Mouse (Mus musculus): ENCODE results near the gene Spry2. TPM values are rescaled to one million over a fixed set of nuclear protein-coding genes. Genes with fewer than 3 reads are reported as not detected.

Gene Spry2
- polyA plus RNA-seq, 1 experiment from 2014 or later: 28.0 TPM

GRCm38 (mm10) chr14:105920395-105921216 is 24.0 kb upstream of the Spry2 start:
- Histone ChIP-seq H3K27me3 (ENCODE audit: control insufficient read depth, insufficient read depth, low read length) (no peaks in the 10 kb centered on the region; the same call in 1 of the 2 replicates), H3K9me3 (ENCODE audit: control insufficient read depth, low read length) (no peaks in the 10 kb centered on the region), H3K4me1 (ENCODE audit: control insufficient read depth, insufficient read depth, low read length) (peaks cover 13% of the 10 kb centered on the region), H3K27ac (ENCODE audit: low read depth, low read length) (peak overlapping the region; percentile 1; the same call in 1 of the 2 replicates), H3K36me3 (ENCODE audit: control insufficient read depth, insufficient read depth, low read length) (no peaks in the 10 kb centered on the region), H3K4me2 (peak overlapping the region; percentile 45), H3K4me3 (ENCODE audit: low read depth, low read length) (peak overlapping the region; percentile 2; the same call in 1 of the 2 replicates), H3K9ac (ENCODE audit: low read length) (peak overlapping the region; percentile 11)
- DNase-seq (ENCODE audit: low spot score, missing footprints) (peak; percentile 97), ATAC-seq (ENCODE audit: low FRiP score) (peak; percentile 82)
- 1% methylated on average over 23 of the region's 23 CpGs for WGBS

- Histone ChIP-seq H3K9ac (ENCODE audit: low read length) (no peak overlapping the region), H3K4me2 (no peak overlapping the region), H3K27me3 (ENCODE audit: control insufficient read depth, insufficient read depth, low read length) (no peaks in the 10 kb centered on the region), H3K4me1 (ENCODE audit: control insufficient read depth, insufficient read depth, low read length) (no peaks in the 10 kb centered on the region), H3K9me3 (ENCODE audit: control insufficient read depth, low read length) (no peaks in the 10 kb centered on the region), H3K36me3 (ENCODE audit: control insufficient read depth, insufficient read depth, low read length) (no peaks in the 10 kb centered on the region), H3K4me3 (ENCODE audit: low read depth, low read length) (no peak overlapping the region), H3K27ac (ENCODE audit: low read depth, low read length) (no peak overlapping the region)
- DNase-seq (ENCODE audit: low spot score, missing footprints) (peak; percentile 66), ATAC-seq (ENCODE audit: low FRiP score) (no peak)
- WGBS: 81% methylated on average over 6 of the region's 6 CpGs
Measured at GRCm38 (mm10) chr14:105907216-105907615, 10.6 kb upstream of the Spry2 start.

- Histone ChIP-seq H3K36me3 (ENCODE audit: control insufficient read depth, insufficient read depth, low read length) (no peaks in the 10 kb centered on the region), H3K27me3 (ENCODE audit: control insufficient read depth, insufficient read depth, low read length) (no peaks in the 10 kb centered on the region; the same call in 1 of the 2 replicates), H3K27ac (ENCODE audit: low read depth, low read length) (no peak overlapping the region), H3K4me3 (ENCODE audit: low read depth, low read length) (no peak overlapping the region), H3K4me2 (no peak overlapping the region), H3K9ac (ENCODE audit: low read length) (no peak overlapping the region), H3K9me3 (ENCODE audit: control insufficient read depth, low read length) (no peaks in the 10 kb centered on the region), H3K4me1 (ENCODE audit: control insufficient read depth, insufficient read depth, low read length) (no peaks in the 10 kb centered on the region)
- 91% methylated on average over 5 of the region's 5 CpGs for WGBS
- DNase-seq (ENCODE audit: low spot score, missing footprints) (peak; percentile 49), ATAC-seq (ENCODE audit: low FRiP score) (no peak)
Measured at GRCm38 (mm10) chr14:105905935-105906334, 9.3 kb upstream of the Spry2 start.

GRCm38 (mm10) chr14:105905509-105905908 is 8.9 kb upstream of the Spry2 start:
- H3K9me3 ChIP-seq (ENCODE audit: control insufficient read depth, low read length): no peaks in the 10 kb centered on the region
- no peak for ATAC-seq (ENCODE audit: low FRiP score)
- no peak overlapping the region for H3K4me3 ChIP-seq (ENCODE audit: low read depth, low read length)
- H3K36me3 ChIP-seq (ENCODE audit: control insufficient read depth, insufficient read depth, low read length): no peaks in the 10 kb centered on the region
- H3K4me2 ChIP-seq: no peak overlapping the region
- H3K9ac ChIP-seq (ENCODE audit: low read length): no peak overlapping the region
- no peak overlapping the region for H3K27ac ChIP-seq (ENCODE audit: low read depth, low read length)
- peak; percentile 39 for DNase-seq (ENCODE audit: low spot score, missing footprints)
- H3K27me3 ChIP-seq (ENCODE audit: control insufficient read depth, insufficient read depth, low read length): no peaks in the 10 kb centered on the region; the same call in 1 of the 2 replicates
- WGBS: 92% methylated on average over 4 of the region's 4 CpGs
- no peaks in the 10 kb centered on the region for H3K4me1 ChIP-seq (ENCODE audit: control insufficient read depth, insufficient read depth, low read length)

GRCm38 (mm10) chr14:105902807-105903206 is 6.2 kb upstream of the Spry2 start:
- Histone ChIP-seq H3K4me3 (ENCODE audit: low read depth, low read length) (no peak overlapping the region), H3K4me2 (no peak overlapping the region), H3K27ac (ENCODE audit: low read depth, low read length) (no peak overlapping the region), H3K9ac (ENCODE audit: low read length) (no peak overlapping the region), H3K4me1 (ENCODE audit: control insufficient read depth, insufficient read depth, low read length) (peaks cover 7% of the 10 kb centered on the region; the same call in 1 of the 2 replicates), H3K27me3 (ENCODE audit: control insufficient read depth, insufficient read depth, low read length) (no peaks in the 10 kb centered on the region; the same call in 1 of the 2 replicates), H3K36me3 (ENCODE audit: control insufficient read depth, insufficient read depth, low read length) (no peaks in the 10 kb centered on the region), H3K9me3 (ENCODE audit: control insufficient read depth, low read length) (no peaks in the 10 kb centered on the region)
- 81% methylated on average over 7 of the region's 7 CpGs for WGBS
- DNase-seq (ENCODE audit: low spot score, missing footprints): peak; percentile 81
- no peak for ATAC-seq (ENCODE audit: low FRiP score)

GRCm38 (mm10) chr14:105900841-105901240 is 4.2 kb upstream of the Spry2 start:
- DNase-seq (ENCODE audit: low spot score, missing footprints): no peak
- H3K4me3 ChIP-seq (ENCODE audit: low read depth, low read length): no peak overlapping the region
- no peaks in the 10 kb centered on the region for H3K9me3 ChIP-seq (ENCODE audit: control insufficient read depth, low read length)
- peaks cover 7% of the 10 kb centered on the region; the same call in 1 of the 2 replicates for H3K4me1 ChIP-seq (ENCODE audit: control insufficient read depth, insufficient read depth, low read length)
- H3K36me3 ChIP-seq (ENCODE audit: control insufficient read depth, insufficient read depth, low read length): no peaks in the 10 kb centered on the region
- H3K4me2 ChIP-seq: no peak overlapping the region
- H3K9ac ChIP-seq (ENCODE audit: low read length): no peak overlapping the region
- H3K27me3 ChIP-seq (ENCODE audit: control insufficient read depth, insufficient read depth, low read length): no peaks in the 10 kb centered on the region; the same call in 1 of the 2 replicates
- 90% methylated on average over 3 of the region's 3 CpGs for WGBS
- no peak for ATAC-seq (ENCODE audit: low FRiP score)
- no peak overlapping the region for H3K27ac ChIP-seq (ENCODE audit: low read depth, low read length)

GRCm38 (mm10) chr14:105899116-105899515 is 2.5 kb upstream of the Spry2 start:
- H3K4me1 ChIP-seq (ENCODE audit: control insufficient read depth, insufficient read depth, low read length): peaks cover 7% of the 10 kb centered on the region; the same call in 1 of the 2 replicates
- no peaks in the 10 kb centered on the region for H3K9me3 ChIP-seq (ENCODE audit: control insufficient read depth, low read length)
- 3% methylated on average over 11 of the region's 11 CpGs for WGBS
- H3K36me3 ChIP-seq (ENCODE audit: control insufficient read depth, insufficient read depth, low read length): no peaks in the 10 kb centered on the region
- H3K4me3 ChIP-seq (ENCODE audit: low read depth, low read length): peak overlapping the region; percentile 77
- H3K27ac ChIP-seq (ENCODE audit: low read depth, low read length): no peak overlapping the region
- H3K9ac ChIP-seq (ENCODE audit: low read length): peak overlapping the region; percentile 89
- H3K27me3 ChIP-seq (ENCODE audit: control insufficient read depth, insufficient read depth, low read length): no peaks in the 10 kb centered on the region; the same call in 1 of the 2 replicates
- peak overlapping the region; percentile 90 for H3K4me2 ChIP-seq
- ATAC-seq (ENCODE audit: low FRiP score): no peak
- no peak for DNase-seq (ENCODE audit: low spot score, missing footprints)

GRCm38 (mm10) chr14:105898266-105899111 is 1.9 kb upstream of the Spry2 start:
- H3K9me3 ChIP-seq (ENCODE audit: control insufficient read depth, low read length): no peaks in the 10 kb centered on the region
- peak overlapping the region; percentile 77 for H3K4me3 ChIP-seq (ENCODE audit: low read depth, low read length)
- ATAC-seq (ENCODE audit: low FRiP score) (peak; percentile 40), DNase-seq (ENCODE audit: low spot score, missing footprints) (peak; percentile 100)
- no peaks in the 10 kb centered on the region for H3K36me3 ChIP-seq (ENCODE audit: control insufficient read depth, insufficient read depth, low read length)
- peak overlapping the region; percentile 90 for H3K4me2 ChIP-seq
- peak overlapping the region; percentile 99 for H3K27ac ChIP-seq (ENCODE audit: low read depth, low read length)
- WGBS: under 1% methylated on average over 58 of the region's 58 CpGs
- peak overlapping the region; percentile 89 for H3K9ac ChIP-seq (ENCODE audit: low read length)
- H3K27me3 ChIP-seq (ENCODE audit: control insufficient read depth, insufficient read depth, low read length): peaks cover under 1% of the 10 kb centered on the region; the same call in 1 of the 2 replicates
- H3K4me1 ChIP-seq (ENCODE audit: control insufficient read depth, insufficient read depth, low read length): peaks cover 10% of the 10 kb centered on the region; the same call in 1 of the 2 replicates

All from midbrain, embryonic 11.5 days (tissue).